Mouse (Mus musculus) heart, embryonic 12.5 days (tissue): ENCODE measurements at regions not wholly inside any gene's neighbourhood (a gene's known extent, or its start where the extent isn't known, plus 50 kb on each side); places are given as distances from the start of the nearest gene placed in this dataset.
A peak's percentile ranks its signal among the peaks of the same experiment; 100 is the strongest.

Experiments used
- ATAC-seq: fragments of 200-750 bp; cut with Nextera tagmentation; 2 replicates; pipeline ENCODE4 v1.8.0; 2017; ENCODE audit warnings: moderate TSS enrichment, moderate library complexity; ENCODE audit not compliant: insufficient number of reproducible peaks, low FRiP score
- H3K27ac ChIP-seq: fragments of 300-500 bp; sonication (generic); 2 replicates; pipeline ENCODE4 v1.5.1; 2016; ENCODE audit warnings: mild to moderate bottlenecking, moderate library complexity; ENCODE audit not compliant: poor library complexity, severe bottlenecking
- H3K27me3 ChIP-seq: fragments of 300-500 bp; sonication (generic); replicated peaks from 2 replicates; pipeline ENCODE4 v1.6.1; 2016; ENCODE audit warnings: mild to moderate bottlenecking, moderate library complexity
- H3K36me3 ChIP-seq: fragments of 300-500 bp; sonication (generic); 2 replicates; pipeline ENCODE4 v1.6.1; 2016; ENCODE audit warnings: mild to moderate bottlenecking, moderate library complexity
- H3K4me1 ChIP-seq: fragments of 300-500 bp; sonication (generic); replicated peaks from 2 replicates; pipeline ENCODE4 v1.6.1; 2016; ENCODE audit warnings: mild to moderate bottlenecking
- H3K4me2 ChIP-seq: fragments of 300-500 bp; sonication (generic); 2 replicates; pipeline ENCODE4 v1.6.1; 2016; ENCODE audit warnings: mild to moderate bottlenecking, moderate library complexity
- H3K4me3 ChIP-seq: fragments of 300-500 bp; sonication (generic); 2 replicates; pipeline ENCODE4 v1.5.1; 2016; ENCODE audit warnings: mild to moderate bottlenecking
- H3K9ac ChIP-seq: fragments of 300-500 bp; sonication (generic); 2 replicates; pipeline ENCODE4 v1.6.1; 2016; ENCODE audit warnings: mild to moderate bottlenecking, moderate library complexity
- H3K9me3 ChIP-seq: fragments of 300-500 bp; sonication (generic); replicated peaks from 2 replicates; pipeline ENCODE4 v1.6.1; 2016; ENCODE audit warnings: mild to moderate bottlenecking, moderate library complexity
- WGBS: fragments of 180-500 bp; shearing (Covaris S2); methylation state at CpG from one replicate; pipeline ENCODE4 v1.1.7; 2016; 5-methylcytosine and 5-hydroxymethylcytosine counted together

DNA sequence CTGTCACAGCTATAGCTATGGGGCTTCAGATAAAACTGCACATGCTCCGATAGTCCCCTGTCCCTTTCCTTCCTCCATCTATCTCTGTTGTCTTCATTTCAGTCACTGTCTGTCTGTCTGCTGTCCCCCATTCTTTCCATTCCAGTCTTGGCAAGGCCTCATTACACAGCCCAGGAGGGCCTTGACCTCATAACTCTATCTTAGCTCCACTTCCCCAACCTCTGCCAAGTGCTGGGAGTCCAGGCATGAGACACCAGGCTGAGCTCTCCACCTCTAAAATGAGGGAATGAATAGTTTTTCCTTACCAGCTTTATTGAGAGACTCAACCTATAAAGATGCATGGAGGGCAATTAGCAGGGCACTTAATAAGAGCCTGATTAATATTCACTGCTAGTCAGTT is 76.0 kb upstream of the Frmd4a start:
- no peaks in the 10 kb centered on the region for H3K36me3 ChIP-seq
- ATAC-seq: no peak
- no peak overlapping the region for H3K27ac ChIP-seq
- H3K4me3 ChIP-seq: no peak overlapping the region
- no peak overlapping the region for H3K4me2 ChIP-seq
- H3K9me3 ChIP-seq: no peaks in the 10 kb centered on the region
- no peaks in the 10 kb centered on the region for H3K4me1 ChIP-seq
- no peaks in the 10 kb centered on the region for H3K27me3 ChIP-seq
- H3K9ac ChIP-seq: no peak overlapping the region
- 75% methylated on average over 1 of the region's 1 CpGs for WGBS

DNA sequence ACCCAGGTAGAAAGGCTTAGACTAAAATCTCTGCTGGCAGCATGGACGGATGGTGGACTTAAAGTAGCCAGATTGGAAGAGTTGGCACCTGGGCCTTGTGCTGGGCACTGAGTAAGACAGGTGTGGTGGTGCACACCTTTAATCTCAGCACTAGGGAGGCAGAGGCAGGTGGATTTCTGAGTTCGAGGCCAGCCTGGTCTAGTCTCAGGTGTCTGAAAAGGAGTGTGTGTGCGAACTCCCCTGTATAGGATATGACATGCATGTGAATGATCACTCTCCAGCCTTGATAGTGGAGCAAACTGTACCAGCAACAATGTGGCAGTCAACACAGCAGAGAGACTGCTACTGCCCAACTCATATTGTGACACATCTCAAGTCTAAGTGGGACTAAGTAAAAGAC is 70.1 kb upstream of the Frmd4a start:
- 72% methylated on average over 3 of the region's 3 CpGs for WGBS
- H3K4me2 ChIP-seq: no peak overlapping the region
- no peaks in the 10 kb centered on the region for H3K4me1 ChIP-seq
- no peaks in the 10 kb centered on the region for H3K9me3 ChIP-seq
- H3K4me3 ChIP-seq: no peak overlapping the region
- no peak overlapping the region for H3K27ac ChIP-seq
- H3K9ac ChIP-seq: no peak overlapping the region
- no peak for ATAC-seq
- no peaks in the 10 kb centered on the region for H3K27me3 ChIP-seq
- H3K36me3 ChIP-seq: no peaks in the 10 kb centered on the region

GRCm38 (mm10) chr2:3948331-3948730 is 69.2 kb upstream of the Frmd4a start:
- H3K9me3 ChIP-seq: no peaks in the 10 kb centered on the region
- H3K4me1 ChIP-seq: no peaks in the 10 kb centered on the region
- no peak overlapping the region for H3K9ac ChIP-seq
- no peaks in the 10 kb centered on the region for H3K36me3 ChIP-seq
- H3K4me2 ChIP-seq: no peak overlapping the region
- no peak for ATAC-seq
- no peaks in the 10 kb centered on the region for H3K27me3 ChIP-seq
- H3K27ac ChIP-seq: no peak overlapping the region
- 66% methylated on average over 1 of the region's 1 CpGs for WGBS
- no peak overlapping the region for H3K4me3 ChIP-seq

GRCm38 (mm10) chr2:3957491-3957890 is 60.0 kb upstream of the Frmd4a start:
- H3K4me1 ChIP-seq: 0 out of 2 replicates have a peak, but pooled peaks cover 5% of the 10 kb centered on the region
- no peak overlapping the region for H3K4me2 ChIP-seq
- no peak overlapping the region for H3K9ac ChIP-seq
- H3K4me3 ChIP-seq: no peak overlapping the region
- H3K36me3 ChIP-seq: no peaks in the 10 kb centered on the region
- peaks cover 5% of the 10 kb centered on the region; the same call in 1 of the 2 replicates for H3K9me3 ChIP-seq
- H3K27ac ChIP-seq: no peak overlapping the region
- ATAC-seq: no peak
- H3K27me3 ChIP-seq: no peaks in the 10 kb centered on the region

- WGBS: 32% methylated on average over 12 of the region's 12 CpGs
- H3K4me1 ChIP-seq: 0 out of 2 replicates have a peak, but pooled peaks cover 5% of the 10 kb centered on the region
- peak overlapping the region; percentile 20; the same call in 1 of the 2 replicates for H3K4me3 ChIP-seq
- no peaks in the 10 kb centered on the region for H3K36me3 ChIP-seq
- no peaks in the 10 kb centered on the region for H3K27me3 ChIP-seq
- peaks cover 5% of the 10 kb centered on the region; the same call in 1 of the 2 replicates for H3K9me3 ChIP-seq
- no peak for ATAC-seq
- no peak overlapping the region for H3K9ac ChIP-seq
- no peak overlapping the region for H3K27ac ChIP-seq
- H3K4me2 ChIP-seq: peak overlapping the region; percentile 51
Observed at GRCm38 (mm10) chr2:3958065-3958641, 59.4 kb upstream of the Frmd4a start.

DNA sequence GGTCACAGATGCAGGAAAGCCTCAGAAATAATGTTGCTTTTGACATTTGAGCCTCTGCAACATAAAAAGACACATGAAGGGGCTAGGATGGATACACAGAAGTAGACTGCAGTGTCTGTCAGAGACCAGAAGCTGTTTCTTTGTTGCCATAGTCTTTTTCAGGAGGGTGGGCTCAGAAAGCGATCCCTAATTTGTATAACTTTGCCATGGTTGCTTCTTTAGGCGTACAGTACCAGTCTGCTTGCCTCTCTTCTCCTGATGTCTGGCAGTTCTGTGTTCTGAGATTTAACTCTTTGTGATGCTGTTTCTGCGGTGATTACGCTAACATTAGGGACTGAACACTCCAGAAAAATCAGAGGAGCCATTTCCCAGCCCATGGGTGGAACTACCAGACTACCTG is 58.8 kb upstream of the Frmd4a start:
- Histone ChIP-seq H3K9ac (no peak overlapping the region), H3K4me1 (0 out of 2 replicates have a peak, but pooled peaks cover 5% of the 10 kb centered on the region), H3K4me2 (no peak overlapping the region), H3K36me3 (no peaks in the 10 kb centered on the region), H3K27ac (no peak overlapping the region), H3K9me3 (peaks cover 5% of the 10 kb centered on the region; the same call in 1 of the 2 replicates), H3K27me3 (no peaks in the 10 kb centered on the region), H3K4me3 (no peak overlapping the region)
- ATAC-seq: no peak
- WGBS: 80% methylated on average over 4 of the region's 4 CpGs

DNA sequence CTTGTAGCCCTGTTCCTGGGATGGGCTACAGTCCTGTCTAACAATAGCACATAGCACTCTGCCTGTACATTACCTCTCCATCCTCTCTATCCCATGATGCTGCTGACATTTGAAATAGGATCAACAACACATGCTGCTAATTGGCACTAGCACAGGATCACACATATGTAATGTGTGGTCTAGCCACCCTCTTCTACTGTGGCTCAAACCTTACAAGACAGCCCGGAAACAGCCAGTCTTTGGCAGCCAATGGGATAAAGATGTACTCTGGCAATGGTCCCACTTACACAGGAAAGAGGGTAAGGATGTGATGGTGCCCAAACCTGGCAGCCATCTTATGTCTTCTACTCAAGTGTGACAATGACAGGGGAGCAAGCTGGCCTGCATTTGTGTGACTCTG is 58.3 kb upstream of the Frmd4a start:
- H3K4me2 ChIP-seq: no peak overlapping the region
- no peak overlapping the region for H3K4me3 ChIP-seq
- no peak overlapping the region for H3K27ac ChIP-seq
- H3K27me3 ChIP-seq: no peaks in the 10 kb centered on the region
- 86% methylated on average over 1 of the region's 1 CpGs for WGBS
- no peaks in the 10 kb centered on the region for H3K36me3 ChIP-seq
- 0 out of 2 replicates have a peak, but pooled peaks cover 5% of the 10 kb centered on the region for H3K4me1 ChIP-seq
- no peak overlapping the region for H3K9ac ChIP-seq
- no peak for ATAC-seq
- H3K9me3 ChIP-seq: peaks cover 5% of the 10 kb centered on the region; the same call in 1 of the 2 replicates

DNA sequence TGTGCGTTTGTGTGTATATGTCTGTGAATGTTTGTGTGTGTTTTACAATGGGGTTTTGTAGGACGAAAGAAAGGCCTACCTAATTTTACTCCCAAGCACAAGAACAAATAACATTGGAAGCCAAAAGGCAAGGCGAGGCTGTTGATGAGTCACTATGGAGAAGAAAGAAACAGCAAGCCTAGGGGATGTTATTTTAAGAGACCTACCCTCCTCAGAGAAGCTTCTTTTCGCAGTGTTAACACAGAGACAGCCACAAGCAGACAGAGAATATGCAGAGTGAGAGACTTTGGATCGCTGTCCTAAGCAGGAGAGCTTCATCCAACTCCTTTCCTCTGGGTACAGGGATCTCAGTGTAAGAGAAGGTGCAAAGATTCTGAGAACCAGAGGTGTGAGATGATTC is 57.3 kb upstream of the Frmd4a start:
- ATAC-seq: no peak
- 73% methylated on average over 5 of the region's 5 CpGs for WGBS

GRCm38 (mm10) chr2:3964351-3964750 is 53.2 kb upstream of the Frmd4a start:
- Histone ChIP-seq H3K36me3 (no peaks in the 10 kb centered on the region), H3K9ac (no peak overlapping the region), H3K4me1 (no peaks in the 10 kb centered on the region), H3K4me3 (no peak overlapping the region), H3K9me3 (no peaks in the 10 kb centered on the region), H3K27me3 (no peaks in the 10 kb centered on the region), H3K4me2 (no peak overlapping the region), H3K27ac (no peak overlapping the region)
- ATAC-seq: peak; percentile 100
- WGBS: 84% methylated on average over 4 of the region's 4 CpGs

More for the DNA sequence above, 57.3 kb upstream of the Frmd4a start:
- Histone ChIP-seq H3K4me1 (0 out of 2 replicates have a peak, but pooled peaks cover 5% of the 10 kb centered on the region), H3K4me3 (no peak overlapping the region), H3K36me3 (no peaks in the 10 kb centered on the region), H3K9me3 (peaks cover 5% of the 10 kb centered on the region; the same call in 1 of the 2 replicates), H3K27ac (no peak overlapping the region), H3K4me2 (no peak overlapping the region), H3K27me3 (no peaks in the 10 kb centered on the region), H3K9ac (no peak overlapping the region)
